Mouse (Mus musculus): ENCODE results near the gene Acox3.

Gene Acox3

GRCm38 (mm10) chr5:35611170-35611569, 28.3 kb downstream of the Acox3 start:
- WGBS = 83% methylated on average over 9 of the region's 9 CpGs

GRCm38 (mm10) chr5:35611900-35612299, 29.1 kb downstream of the Acox3 start:
- 80% methylated on average over 11 of the region's 11 CpGs for WGBS

DNA sequence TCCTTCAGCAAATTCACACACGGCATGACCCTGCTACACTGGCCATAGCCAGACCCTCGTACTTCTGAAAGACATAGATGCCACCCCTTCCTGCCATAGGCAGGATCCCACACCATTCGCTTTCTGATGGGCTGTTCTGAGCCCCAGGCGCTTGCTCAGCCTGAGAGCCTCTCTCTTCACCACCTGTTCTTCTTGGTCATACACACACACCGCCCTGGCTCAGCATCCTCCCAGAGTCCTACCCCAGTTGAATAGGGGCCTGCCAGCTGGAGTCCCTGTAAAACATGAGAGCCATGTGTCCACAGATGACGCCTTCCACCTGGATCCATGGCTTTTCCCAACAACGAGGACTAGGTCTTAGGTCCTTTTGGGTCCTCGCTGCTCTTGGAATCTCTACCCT, 29.9 kb downstream of the Acox3 start:
- WGBS = 96% methylated on average over 8 of the region's 8 CpGs

DNA sequence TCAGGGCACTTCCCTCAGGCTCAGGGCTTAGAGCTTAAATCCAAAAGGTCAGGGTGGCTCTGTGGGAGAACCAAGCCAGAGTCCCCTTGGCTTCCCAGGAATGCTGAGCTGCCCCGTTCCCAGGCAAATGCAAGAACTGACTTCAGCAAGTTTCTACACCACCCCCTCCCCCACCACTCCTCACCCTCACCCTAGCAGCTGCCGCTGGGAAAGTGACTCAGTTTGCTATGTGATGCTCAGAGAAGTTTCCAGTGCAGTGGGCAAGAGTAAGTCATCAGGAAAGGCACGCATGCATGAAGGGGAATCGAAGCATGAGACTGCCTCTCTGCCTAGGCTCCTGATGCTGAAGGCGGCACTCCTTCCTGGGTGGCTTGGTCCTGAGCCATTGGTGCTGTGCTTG, 34.1 kb downstream of the Acox3 start:
- 52% methylated on average over 5 of the region's 5 CpGs for WGBS

DNA sequence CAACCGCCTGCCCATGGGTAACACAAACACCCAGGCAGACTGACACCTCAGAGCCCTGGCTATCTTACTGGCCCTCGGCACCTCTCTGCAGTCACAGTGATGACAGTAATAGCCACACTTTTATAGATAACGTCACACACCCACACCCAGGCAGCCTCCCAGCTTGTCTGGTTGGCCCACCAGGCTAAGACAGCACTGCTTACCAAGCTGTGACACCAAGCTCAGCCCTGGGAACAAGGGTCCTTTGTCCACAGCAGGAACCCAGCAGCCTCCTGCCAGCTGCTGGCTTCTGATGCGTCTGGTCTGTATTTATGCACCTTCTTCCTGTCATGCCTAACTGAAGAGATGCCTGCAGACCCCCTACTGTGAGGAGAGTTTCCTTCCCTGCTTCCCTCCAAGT, 38.3 kb downstream of the Acox3 start:
- WGBS = 46% methylated on average over 4 of the region's 4 CpGs

- 70% methylated on average over 4 of the region's 4 CpGs for WGBS
Observed at GRCm38 (mm10) chr5:35624751-35625239, 42.0 kb downstream of the Acox3 start.

- 91% methylated on average over 2 of the region's 2 CpGs for WGBS
Observed at GRCm38 (mm10) chr5:35626408-35626807, 43.6 kb downstream of the Acox3 start.

GRCm38 (mm10) chr5:35627307-35627840, 44.5 kb downstream of the Acox3 start:
- WGBS = 75% methylated on average over 7 of the region's 7 CpGs

- 43% methylated on average over 1 of the region's 1 CpGs for WGBS
Observed at GRCm38 (mm10) chr5:35628685-35629084, 45.8 kb downstream of the Acox3 start.

- 60% methylated on average over 1 of the region's 1 CpGs for WGBS
Observed at GRCm38 (mm10) chr5:35630706-35631105, 47.9 kb downstream of the Acox3 start.

DNA sequence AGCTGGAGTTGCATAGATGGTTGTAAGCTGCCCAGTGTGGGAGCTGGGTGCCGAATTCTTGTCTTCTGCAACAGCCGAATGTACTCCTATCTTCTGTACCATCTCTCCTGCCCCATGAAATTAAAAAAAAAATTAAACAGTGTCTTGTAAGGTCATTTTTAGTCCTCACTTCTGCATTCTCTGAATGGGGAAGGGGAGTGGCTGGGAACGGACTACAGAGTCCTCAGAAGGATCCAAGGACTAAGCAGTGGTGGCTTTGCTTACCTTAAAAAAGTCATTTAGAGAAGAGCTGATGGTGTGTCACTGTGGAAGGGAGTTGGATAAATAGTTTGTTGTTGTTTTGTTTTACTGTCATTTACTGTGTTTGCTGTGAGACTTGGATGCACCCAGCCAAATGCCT, 48.4 kb downstream of the Acox3 start:
- WGBS = 90% methylated on average over 3 of the region's 3 CpGs

GRCm38 (mm10) chr5:35631755-35632154, 48.9 kb downstream of the Acox3 start:
- 81% methylated on average over 5 of the region's 5 CpGs for WGBS

DNA sequence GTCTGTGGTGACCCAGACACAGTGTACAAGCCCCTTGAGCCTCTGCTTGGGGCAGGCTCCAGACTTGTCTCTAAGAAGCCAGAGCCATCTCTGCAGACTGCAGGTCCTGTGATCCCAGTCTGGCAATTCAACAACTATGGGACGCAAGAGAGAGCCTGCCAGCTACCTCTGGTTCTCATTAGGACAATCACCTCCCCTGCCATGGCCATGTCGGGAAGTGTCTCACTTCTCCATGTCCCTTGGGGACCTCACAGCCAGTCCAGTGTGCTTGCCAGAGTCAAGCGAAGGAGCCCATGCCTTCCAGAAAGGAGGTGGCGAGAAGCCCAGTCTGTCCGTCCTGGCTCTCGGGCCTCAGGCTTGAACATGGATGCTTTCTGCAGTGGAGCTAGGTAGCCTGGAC, 50.0 kb downstream of the Acox3 start:
- WGBS = 85% methylated on average over 6 of the region's 6 CpGs

DNA sequence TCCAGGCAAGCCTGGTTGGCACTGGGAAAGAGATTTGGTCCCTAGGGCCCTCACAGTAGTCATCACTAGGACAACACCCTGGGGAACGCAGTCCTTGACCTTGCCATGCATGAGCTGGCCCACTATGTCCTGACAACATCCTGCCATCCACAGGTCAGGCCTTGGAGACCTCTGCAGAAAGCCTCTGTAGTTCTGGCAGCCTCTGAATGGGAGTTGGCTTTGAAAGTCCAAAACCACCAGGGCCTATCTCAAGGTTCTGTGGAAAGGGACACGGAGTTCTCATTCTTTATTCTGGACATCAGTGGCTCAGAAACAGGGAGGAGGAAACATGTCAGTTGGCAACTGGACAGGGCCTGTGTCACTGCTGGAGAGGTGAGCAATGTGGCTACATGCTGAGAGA, 53.2 kb downstream of the Acox3 start:
- WGBS = 89% methylated on average over 2 of the region's 2 CpGs

- WGBS = 83% methylated on average over 10 of the region's 10 CpGs
Observed at GRCm38 (mm10) chr5:35641961-35642584, 59.2 kb downstream of the Acox3 start.

DNA sequence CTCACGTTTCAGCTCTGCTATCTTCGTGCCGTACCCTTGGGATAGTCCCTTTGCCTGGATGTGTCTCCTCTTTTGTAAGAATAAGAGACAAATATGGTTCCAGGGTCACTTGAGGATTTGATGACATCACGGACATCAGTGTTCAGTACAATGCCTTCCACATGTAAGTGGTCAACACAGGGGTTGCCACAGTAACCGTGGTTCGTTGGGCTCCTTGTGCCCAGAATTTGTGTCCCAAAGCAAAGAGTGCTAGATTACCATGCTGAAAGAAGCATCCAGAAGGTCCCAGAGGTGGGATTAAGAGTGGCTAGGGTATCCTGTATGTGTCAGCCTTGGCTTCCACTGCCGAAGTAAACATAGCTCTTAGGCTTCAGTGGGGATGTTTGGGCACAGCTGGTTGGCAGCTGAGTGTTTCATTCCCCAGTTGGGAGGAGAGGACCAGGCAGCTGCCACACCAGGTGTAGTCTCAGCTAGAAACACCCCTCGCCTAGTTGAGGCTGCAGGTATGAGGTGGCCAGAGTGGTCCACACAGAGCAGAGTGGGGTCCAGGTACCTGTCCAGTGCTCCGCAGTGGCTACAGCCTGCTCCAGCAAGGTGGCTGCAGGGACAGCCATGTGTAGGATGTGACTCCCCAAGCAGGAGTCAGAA, 60.7 kb downstream of the Acox3 start:
- 84% methylated on average over 9 of the region's 9 CpGs for WGBS

DNA sequence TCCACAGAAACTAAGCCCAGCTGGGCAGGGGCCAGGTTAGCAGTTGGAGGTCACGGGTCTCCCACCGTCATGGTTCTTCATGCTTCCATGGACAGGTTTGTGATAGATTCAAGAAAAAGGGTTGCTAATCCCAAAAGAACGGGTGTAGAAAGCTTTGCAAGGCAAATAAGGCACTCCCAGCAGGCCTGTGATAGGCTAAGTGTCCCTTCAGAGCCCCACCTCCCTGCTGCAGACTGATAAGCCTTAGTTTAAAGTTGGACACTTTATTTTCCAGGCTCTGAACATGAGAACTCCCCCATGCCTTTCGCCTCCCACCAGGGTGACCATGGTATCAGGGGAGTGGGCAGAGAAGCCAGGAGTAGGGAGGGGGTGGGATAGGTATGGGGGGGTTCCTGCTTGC, 61.2 kb downstream of the Acox3 start:
- WGBS = 74% methylated on average over 4 of the region's 4 CpGs

GRCm38 (mm10) chr5:35645938-35646493, 63.2 kb downstream of the Acox3 start:
- 77% methylated on average over 6 of the region's 6 CpGs for WGBS

GRCm38 (mm10) chr5:35646927-35647326, 64.1 kb downstream of the Acox3 start:
- WGBS = 82% methylated on average over 1 of the region's 1 CpGs

DNA sequence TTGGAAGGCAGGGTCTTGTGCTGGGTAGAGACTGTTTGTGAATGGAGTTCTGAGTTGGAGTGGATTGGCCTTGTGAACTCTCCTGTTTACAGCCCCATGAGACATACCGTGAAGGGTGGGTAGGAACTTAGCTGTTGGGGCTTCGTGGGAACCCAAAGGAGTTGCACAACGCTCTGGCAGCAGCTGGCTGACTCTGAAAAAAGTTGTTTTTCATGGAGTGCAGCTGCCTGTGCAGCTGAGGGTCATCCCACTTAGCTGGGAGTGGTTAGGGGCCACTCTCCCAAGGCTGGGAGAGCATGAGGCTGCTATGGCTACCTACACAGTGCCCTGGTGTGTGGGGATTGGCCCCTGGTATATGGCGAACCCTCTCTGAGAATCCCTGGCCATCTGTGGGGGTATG, 64.7 kb downstream of the Acox3 start:
- WGBS = 82% methylated on average over 4 of the region's 4 CpGs

DNA sequence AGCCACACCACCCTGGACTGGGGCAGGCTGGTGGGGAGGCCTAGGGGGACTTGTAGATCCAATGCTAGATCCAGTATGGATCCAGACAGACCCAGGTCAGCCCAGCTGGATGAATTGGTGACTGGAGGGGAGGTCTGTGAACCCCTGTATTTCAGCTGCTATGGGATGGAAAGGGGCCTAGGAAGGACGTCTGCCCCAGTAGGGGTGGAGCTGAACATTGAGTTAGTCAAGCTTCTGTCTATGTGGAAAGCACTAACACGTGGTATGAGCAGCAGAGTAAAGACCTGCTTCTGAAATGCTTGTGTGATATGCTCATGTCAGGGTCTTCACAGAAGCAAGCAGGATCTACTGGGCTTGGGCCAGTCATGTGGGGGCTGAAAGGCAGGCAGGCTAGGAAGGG, 65.4 kb downstream of the Acox3 start:
- WGBS = 74% methylated on average over 2 of the region's 2 CpGs

DNA sequence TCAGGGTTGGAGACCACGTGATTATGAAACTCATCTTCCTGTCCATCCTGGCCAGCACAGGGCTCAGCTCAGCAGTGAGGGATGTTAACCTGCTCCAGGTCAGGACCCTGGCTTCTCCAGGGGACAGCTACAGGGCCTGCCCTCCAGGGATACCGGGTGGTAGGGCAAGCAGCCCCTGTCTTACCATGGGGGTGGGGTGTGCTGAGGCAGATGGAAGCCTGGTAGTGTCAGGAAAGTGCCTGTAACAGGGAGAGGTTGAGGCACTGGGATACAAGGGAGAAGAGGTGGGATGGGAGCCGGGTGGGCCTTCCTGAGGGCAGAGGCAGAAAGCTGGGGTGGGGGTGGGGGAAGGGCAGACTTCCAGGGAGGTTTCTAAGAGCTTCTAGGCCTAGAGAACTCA, 69.5 kb downstream of the Acox3 start:
- WGBS = 84% methylated on average over 3 of the region's 3 CpGs

DNA sequence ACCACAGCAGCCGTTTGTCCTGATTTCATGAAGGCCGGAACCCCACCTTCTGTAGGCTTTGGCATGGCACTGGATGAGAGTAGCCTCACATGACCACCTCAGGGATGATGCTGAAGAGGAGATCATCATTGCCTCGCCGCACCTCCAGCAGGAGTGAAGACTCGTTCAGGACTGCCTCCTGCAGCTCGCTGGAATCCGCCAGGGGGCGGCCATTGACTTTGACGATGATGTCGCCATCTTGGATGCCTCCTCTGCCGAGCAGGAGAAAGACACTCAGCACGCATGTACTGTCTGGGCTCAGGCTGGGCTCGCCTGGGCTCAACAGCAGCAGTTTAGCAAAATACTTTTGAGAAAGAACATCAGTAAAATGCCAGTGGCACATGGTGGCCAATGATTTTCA, 70.0 kb downstream of the Acox3 start:
- WGBS = 90% methylated on average over 13 of the region's 13 CpGs
